Comparison of ENCODE assay signal across 21 mouse cellular contexts in the genomic region with DNA sequence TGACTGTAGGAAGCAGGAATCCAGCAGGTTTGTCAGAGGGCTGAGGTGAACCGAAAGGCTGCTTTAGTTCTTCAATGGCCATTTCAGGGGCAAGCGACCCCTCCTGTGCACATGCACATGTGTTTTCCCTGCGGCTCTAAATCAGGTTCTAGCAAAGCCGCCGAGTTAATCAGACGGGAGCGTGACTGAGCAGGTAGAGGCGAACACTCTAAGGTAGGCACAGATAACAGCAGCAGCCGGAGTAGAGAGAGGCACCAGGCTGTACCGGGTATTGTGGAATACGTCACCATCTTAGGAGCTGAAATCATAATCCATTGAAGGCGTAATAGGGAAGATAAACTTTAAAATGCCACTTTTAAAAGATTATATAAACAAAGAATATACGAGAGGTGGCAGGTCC. TPM values are rescaled to one million over a fixed set of nuclear protein-coding genes. Genes with fewer than 3 reads are reported as not detected.
"Had no signal": no experiment of that assay in that cellular context is flagged by ENCODE, and none has a peak within 500 bp of the region (broad histone marks: within the 10 kb centered on the region; RNA-seq: fewer than 3 reads in every experiment).

No protein-coding gene starts in this region.

- H3K9ac ChIP-seq: intestine, embryonic 15.5 days; kidney, embryonic 15.5 days; liver, embryonic 14.5 days; liver, postnatal 0 days; lung, embryonic 14.5 days; midbrain, embryonic 12.5 days; midbrain, embryonic 15.5 days; neural tube, embryonic 12.5 days; neural tube, embryonic 15.5 days had no signal

- H3K4me1 ChIP-seq: intestine, embryonic 15.5 days had no signal

- H3K4me3 ChIP-seq: intestine, embryonic 15.5 days; kidney, embryonic 15.5 days; midbrain, embryonic 12.5 days; midbrain, embryonic 15.5 days; neural tube, embryonic 12.5 days; neural tube, embryonic 15.5 days had no signal

- H3K9me3 ChIP-seq: intestine, embryonic 15.5 days; kidney, embryonic 15.5 days; midbrain, embryonic 12.5 days; midbrain, embryonic 15.5 days; neural tube, embryonic 12.5 days; neural tube, embryonic 15.5 days had no signal

- H3K27me3 ChIP-seq: intestine, embryonic 15.5 days; kidney, embryonic 15.5 days; midbrain, embryonic 12.5 days; midbrain, embryonic 15.5 days; neural tube, embryonic 12.5 days; neural tube, embryonic 15.5 days had no signal

- ATAC-seq: intestine, embryonic 15.5 days; liver, postnatal 0 days; midbrain, embryonic 15.5 days had no signal

- H3K36me3 ChIP-seq: intestine, embryonic 15.5 days; kidney, embryonic 15.5 days; midbrain, embryonic 12.5 days; midbrain, embryonic 15.5 days; neural tube, embryonic 12.5 days; neural tube, embryonic 15.5 days had no signal

- DNase-seq: kidney, adult 11 months; kidney, adult 8-10 months; kidney, postnatal 10 days; liver, postnatal 0 days; right cerebral cortex, postnatal 14 days; right cerebral cortex, postnatal 4 days; thymus, postnatal 25 days had no signal

- H3K4me2 ChIP-seq: intestine, embryonic 15.5 days; kidney, embryonic 15.5 days; liver, embryonic 11.5 days; lung, embryonic 14.5 days; midbrain, embryonic 12.5 days; midbrain, embryonic 15.5 days; neural tube, embryonic 12.5 days; neural tube, embryonic 15.5 days had no signal

- H3K27ac ChIP-seq: intestine, embryonic 15.5 days; kidney, embryonic 15.5 days; liver, embryonic 14.5 days; macrophage; midbrain, embryonic 12.5 days; midbrain, embryonic 15.5 days; neural tube, embryonic 12.5 days; neural tube, embryonic 15.5 days had no signal

RNA-seq across cellular contexts. Expression of gene Chit1, which starts 3.7 kb away (rescaled TPM):
- total RNA-seq: left cerebral cortex, adult 18-20 months; left cerebral cortex, postnatal 25 days had no signal
- polyA plus RNA-seq: intestine, embryonic 15.5 days; limb, embryonic 11.5 days; liver, embryonic 11.5 days; lung, embryonic 14.5 days; macrophage; midbrain, embryonic 12.5 days; stomach, embryonic 14.5 days had no signal
